Mouse (Mus musculus): Measurements from ENCODE around the gene 1110051M20Rik.

Gene 1110051M20Rik

DNA sequence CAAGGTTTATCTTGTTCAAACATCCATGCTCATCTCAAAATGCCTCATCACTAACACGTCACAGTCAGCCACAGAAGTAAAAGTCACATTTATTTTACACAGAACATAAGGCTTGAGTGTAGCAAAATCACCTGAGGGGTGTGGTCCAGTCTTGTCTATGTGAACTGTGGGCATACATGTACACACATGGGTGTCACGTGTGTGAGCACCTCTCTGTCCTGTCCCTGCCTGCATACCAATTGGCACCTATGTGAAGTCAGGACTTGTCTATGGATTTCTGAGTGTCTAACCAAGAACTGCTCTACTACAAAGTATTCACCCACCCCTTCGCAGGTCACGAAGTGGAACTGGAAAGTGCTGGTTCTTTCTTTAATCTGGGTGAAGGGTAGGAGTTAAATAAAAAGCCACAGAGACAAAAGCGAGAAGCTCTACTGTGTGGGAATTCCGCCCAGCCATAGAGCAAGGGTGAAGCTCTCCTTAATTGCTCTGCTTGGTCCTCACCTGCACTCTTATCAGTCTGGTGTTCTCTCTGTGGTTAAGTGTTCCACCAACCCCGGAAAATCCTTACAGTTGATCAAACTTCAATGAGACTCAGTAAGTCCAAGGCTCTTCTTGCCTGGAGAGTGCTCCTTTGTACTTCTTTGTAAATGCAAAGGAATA is 20.3 kb downstream of the 1110051M20Rik start:
- DNase-seq (ENCODE audit: extremely low spot score, low read depth, low spot score) = no peak

DNA sequence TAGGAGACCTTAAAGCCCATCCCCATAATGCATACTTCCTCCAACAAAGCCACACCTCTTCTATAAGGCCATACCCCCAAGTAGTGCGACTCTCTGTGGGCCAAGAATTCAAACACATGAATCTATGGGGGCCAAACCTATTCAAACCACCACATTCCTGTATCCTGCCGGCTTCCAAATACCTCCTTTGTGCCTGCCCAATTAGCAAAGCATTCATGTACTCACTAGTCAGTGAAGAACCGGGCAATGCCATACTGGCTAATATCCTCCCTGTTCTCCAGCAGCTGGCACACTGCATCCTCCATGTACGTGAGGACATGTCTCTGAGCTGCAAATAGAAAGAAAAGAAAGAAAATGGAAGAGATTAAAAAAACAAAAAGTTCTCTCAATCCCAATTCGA is 22.9 kb downstream of the 1110051M20Rik start:
- DNase-seq (ENCODE audit: extremely low spot score, low read depth, low spot score) = no peak

DNA sequence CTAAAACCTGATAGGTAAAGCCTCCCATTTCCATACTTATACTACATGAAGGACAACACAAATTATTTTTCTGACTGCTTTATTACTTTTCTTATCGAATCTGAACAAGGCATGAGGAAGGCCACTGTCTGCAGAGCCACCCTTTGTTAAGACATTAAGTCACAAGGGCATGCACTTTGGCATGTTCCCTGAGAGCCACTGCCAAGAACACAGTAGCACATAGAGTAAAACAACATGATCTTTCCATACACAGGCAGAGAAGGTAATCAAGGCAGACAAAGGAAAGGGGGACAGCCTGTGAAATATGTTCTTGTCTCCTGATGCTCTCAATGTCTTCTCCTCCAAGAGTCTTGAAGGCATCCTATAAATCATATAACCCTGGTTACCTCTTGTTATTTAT is 30.7 kb downstream of the 1110051M20Rik start:
- DNase-seq (ENCODE audit: extremely low spot score, low read depth, low spot score) = no peak

DNA sequence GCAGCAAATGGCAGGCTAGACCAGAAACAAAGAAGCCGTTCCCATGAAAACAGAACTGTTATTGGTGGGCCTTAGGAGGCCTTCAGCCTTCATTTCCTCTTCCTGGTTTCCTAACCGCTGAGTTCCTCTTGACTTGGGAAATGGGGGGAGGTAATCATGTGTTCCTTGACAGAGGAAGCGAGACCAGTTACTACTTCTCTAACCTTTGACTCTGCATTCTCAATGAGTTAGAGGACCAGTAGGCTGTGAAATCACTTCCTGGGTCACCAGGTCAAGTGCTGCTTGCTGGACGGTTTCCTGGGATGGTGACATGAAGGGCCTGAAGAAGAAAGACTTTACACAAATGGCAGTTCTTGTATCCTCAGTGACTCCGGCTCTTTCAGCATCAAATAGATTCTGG is 32.1 kb downstream of the 1110051M20Rik start:
- DNase-seq (ENCODE audit: extremely low spot score, low read depth, low spot score) = no peak

DNA sequence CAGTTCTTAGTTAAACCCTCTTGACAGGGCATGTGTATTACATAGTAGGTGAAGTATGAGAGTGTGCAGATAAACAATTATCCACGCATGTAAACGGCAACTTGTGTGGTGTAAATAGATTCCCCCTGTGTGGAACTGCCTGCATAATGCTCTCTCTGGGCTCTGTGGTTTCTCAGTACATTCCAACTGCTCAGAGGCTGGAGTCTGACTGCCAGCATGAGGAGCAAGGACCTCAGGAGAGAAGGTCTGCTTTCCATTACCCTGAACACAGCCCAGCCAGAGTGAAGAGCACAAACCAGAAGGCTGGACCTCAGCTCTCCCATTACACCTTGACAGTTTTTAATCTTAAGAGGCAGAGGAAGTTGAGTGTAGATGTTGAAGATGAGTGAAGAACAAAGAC is 33.0 kb downstream of the 1110051M20Rik start:
- DNase-seq (ENCODE audit: extremely low spot score, low read depth, low spot score) = no peak

DNA sequence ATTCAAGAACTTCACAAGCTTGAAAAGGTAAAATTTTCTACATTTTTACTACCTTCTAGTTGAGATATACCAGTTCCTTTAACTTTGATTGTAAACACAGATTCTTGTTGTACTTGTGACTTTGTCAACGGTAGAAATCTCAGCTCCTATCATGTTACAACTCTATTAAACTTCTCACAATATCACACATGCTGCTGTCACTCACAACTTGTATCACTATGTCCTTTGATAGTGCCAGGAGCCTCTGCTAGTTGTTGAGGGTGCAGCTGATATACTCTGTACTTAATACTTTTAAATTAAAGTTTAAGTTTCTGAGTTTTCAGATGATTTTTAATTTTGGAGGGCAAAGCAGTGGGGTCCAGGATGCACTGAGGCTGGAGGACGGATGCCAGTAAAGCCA is 36.5 kb downstream of the 1110051M20Rik start:
- DNase-seq (ENCODE audit: extremely low spot score, low read depth, low spot score) = no peak

DNA sequence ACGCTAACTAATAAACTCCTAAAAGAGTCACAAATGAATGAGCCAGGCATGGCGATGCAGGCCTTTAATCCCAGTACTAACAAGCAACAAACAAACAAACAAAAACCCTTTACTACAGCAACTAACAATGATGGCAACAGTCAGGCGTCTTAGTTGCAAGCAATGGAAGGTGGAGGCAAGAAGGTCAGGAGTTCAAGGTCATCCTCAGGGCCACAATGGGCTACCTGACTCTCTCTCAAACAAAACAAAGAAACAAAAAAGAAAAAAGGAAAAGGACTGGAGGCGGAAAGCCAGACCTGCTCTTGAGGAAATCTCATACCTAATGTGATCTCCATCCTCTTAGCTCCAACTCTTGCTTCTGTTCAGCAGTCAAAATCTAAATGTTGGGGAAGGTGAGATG is 39.4 kb downstream of the 1110051M20Rik start:
- no peak for DNase-seq (ENCODE audit: extremely low spot score, low read depth, low spot score)

DNA sequence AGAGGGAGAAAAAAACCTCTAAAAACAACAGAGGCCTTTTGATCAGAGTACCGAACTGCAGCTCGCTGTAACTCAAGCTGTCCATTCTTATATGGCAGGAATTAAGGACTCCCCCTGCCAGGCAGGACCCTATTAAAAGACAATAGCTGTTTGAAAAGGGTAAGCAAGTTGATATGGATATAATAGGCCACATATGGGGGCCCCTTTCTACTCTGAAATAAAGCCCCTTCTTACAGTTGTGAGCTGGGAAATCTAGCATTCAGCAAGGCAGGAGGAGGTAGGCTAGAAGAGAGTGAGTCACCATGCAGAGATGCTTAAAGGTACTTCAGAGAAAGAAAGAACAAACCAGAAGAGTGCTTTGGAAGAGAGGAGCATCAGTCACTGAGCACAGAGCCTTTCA is 44.8 kb downstream of the 1110051M20Rik start:
- DNase-seq (ENCODE audit: extremely low spot score, low read depth, low spot score) = no peak

DNA sequence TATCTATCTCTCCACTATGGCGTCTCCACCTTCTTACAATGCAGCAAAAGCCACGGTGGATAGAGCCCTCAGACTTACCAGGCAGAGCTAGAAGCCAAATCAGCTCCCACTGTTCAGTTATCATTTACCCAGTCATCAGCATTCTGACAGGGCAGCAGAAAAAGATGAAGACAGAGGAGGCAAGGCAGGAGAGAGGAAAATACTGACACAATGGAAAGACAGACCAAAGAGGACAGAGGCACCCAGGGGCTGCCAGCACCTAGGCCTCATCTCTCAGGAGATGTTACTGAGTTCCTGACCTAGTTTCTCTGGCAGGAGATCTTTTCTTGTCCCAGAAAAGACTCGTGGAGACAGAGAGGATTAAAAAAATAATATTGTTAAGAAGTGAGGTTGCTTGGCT is 45.3 kb downstream of the 1110051M20Rik start:
- DNase-seq (ENCODE audit: extremely low spot score, low read depth, low spot score) = no peak

DNA sequence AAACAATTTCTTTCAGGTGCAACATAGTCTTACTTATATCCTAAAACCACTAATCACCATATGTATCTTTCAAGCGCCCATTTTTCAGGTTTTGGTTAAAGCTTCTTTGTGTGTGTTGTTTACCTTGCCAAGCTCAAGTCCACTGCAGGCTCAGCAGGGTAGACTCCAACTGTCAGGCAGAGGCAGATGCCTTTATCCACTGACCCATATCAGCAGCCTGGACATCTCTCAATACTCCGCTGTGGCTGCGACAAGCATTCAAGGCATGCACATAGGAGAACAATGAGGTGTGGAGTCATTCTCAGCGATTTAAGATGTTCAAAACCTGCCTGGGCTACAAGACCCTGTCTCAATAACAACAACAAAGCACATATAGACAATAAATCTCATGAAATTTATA is 50.4 kb downstream of the 1110051M20Rik start:
- DNase-seq (ENCODE audit: extremely low spot score, low read depth, low spot score) = no peak

DNA sequence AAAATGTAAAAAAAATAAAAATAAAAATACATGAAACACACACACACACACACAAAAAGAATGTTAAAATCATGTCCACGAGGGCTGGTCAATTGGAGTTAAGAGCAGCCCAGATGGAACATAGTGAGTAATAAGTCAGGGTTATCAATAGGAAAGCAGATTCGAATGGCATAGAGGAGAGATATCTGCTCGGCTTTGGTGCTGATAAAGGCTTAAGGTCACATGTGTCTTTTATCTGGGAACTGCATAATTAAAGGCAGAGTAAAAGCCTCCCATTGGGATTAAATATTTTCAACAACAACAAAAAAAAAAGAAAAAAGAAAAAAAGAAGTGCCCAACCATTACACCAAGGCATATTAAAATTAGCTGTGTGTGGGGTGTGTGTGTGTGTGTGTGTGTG is 55.8 kb downstream of the 1110051M20Rik start:
- no peak for DNase-seq (ENCODE audit: extremely low spot score, low read depth, low spot score)

DNA sequence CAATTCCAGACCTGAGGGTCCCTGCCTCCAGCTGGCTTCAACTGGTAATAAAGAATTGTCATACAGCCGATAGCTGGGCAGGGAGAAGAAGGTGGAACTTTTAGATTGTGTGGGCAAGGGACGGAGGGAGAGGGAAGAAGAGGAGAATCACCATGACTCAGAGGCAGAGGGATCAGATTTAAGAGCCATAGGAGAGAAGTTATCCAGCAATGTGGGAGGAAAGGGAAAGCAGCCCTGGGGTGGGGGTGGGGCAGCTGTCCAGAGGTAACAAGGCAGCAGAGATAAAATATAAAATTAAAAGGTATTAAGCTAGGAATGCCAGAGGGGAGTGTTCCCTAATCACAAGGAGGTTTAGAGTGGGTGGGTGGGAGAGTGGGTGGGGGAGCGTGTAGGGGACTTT is 56.2 kb downstream of the 1110051M20Rik start:
- DNase-seq (ENCODE audit: extremely low spot score, low read depth, low spot score) = no peak

DNA sequence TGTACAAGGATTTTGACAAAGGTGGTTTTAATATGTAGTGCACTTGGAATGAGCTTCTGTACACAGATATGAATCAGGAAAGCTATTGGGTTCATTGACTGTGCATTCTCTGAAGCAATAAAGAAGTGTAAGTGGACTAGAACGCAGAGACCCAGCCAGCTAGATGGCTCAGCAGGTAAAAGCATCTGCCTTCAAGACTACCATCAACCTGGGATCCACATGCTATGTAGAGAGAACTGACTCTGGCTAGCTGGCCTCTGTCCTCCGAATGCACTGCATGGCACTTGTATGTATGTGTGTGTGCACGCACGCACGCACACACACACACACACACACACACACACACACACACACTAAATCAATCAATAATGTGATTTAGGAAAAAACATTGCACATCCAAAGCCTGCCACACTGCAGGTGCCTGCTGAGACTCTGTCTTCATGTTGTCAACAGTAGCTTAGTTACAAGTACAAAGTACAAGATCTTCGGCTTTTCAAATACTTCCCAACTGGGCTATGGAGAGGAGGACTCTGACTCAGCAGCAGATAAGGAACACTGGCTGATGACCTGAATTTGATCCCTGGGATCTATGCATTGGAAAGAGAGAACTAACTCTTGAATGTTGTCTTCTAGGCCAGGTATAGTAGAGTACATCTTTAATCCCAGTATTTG is 57.1 kb downstream of the 1110051M20Rik start:
- DNase-seq (ENCODE audit: extremely low spot score, low read depth, low spot score) = no peak

DNA sequence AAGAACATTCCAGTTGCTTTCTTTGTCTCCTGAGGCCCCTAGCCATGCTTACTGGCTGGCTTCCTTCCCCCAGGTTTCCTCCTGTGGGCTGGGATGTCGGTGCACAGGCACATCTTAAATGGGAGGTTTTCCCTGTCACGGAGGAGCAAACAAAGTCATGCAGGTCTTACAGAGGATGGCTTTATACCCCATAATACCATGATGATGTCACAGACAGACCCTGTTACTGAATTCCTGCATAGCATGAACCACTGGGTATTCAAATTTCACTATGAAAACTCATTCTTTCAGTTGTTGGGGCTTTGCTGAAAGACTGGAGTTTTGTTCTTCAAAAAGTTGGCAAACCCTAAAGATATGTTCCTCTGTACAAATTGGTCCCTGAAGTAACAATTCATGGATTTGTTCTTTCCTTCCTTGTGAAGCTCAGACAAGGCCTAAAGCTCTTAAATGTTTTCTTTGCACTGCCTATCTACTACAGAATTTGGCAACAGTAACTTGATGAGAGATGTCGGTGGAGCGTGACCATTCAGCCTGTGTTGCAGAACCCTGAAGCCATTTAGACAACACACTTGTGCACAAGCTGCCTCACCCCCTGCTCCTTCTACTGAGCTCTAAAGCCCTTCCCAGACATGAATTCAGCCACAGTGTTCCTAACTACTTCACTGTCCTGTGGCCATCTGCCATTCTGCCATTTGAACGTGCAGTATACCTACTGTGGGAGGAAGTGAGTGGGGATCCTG is 57.8 kb downstream of the 1110051M20Rik start:
- DNase-seq (ENCODE audit: extremely low spot score, low read depth, low spot score) = no peak

DNA sequence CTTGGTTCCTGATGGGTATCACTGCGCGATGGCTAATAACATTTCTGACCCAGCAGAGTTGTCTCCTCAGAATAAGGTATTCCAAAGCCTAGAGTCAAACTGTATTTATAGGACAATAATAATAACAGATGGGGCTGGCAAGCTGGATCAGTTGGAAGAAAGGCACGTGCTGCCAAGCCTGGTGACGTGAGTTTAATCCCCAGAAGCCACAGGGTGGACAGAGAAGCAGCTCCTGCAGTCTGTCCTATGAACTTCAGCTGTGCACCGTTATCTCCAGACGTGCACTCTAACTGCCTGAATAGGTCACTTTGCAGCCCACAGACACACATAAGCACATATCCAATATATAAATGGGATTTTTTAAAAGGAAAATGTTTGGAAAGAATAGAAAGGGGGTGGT is 61.2 kb downstream of the 1110051M20Rik start:
- no peak for DNase-seq (ENCODE audit: extremely low spot score, low read depth, low spot score)

DNA sequence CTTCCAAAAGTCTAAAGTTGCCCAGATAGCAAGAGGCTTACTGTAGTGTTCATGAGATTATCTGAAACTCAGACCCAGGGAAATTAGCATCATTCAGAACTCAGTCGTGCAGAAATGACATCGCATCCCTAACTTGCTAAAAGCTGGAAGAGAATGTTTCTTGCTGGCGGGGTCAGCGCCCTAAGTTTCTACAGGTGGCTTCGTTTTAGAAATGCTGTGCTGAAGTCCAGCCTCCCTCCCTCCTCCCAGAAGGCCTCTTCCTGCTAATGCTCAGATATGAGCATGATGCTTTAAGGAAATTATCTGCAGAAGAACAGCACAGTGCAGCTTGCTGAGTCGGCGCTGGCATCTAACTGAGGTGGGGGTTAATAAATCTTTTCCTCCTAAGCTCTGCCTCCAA is 67.5 kb downstream of the 1110051M20Rik start:
- no peak for DNase-seq (ENCODE audit: extremely low spot score, low read depth, low spot score)

DNA sequence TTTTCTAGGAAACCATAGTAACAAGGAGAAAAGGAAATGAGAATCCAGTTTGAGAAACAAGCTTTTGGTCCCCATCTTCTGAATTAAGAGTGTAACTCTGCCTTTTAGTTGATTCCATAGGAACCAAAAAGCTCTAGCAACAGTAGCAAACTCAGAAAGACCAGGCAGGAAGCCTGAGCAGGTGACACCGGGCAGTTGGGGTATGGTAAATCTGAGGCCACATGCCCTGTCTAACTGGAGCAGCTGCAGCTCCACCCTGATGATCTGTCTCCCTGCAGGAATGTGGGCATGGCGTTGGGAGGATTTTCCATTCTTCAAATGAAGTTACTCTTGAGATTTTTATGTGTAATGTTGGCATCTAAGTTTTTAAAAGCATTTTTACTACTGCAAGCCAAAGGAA is 74.2 kb downstream of the 1110051M20Rik start:
- no peak for DNase-seq (ENCODE audit: extremely low spot score, low read depth, low spot score)

DNA sequence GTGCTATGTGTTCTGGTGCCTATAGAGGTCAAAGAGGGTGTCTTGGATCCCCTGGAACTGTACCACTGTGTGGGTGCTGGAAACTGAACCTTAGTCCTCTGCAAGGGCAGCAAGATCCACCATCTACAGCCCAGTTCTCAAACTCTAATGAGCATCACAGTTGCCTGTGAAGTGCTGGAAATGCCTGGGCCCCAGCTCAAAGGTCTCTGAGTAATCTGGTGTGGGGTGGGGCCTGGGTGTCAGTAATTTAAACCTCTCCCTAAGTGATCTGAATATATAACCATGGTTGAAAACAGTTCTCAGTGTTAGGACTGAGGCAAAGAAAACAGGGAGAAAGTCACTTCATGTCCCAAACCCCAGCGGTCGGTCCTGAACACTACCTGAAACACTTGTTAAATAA is 81.2 kb downstream of the 1110051M20Rik start:
- no peak for DNase-seq (ENCODE audit: extremely low spot score, low read depth, low spot score)

DNA sequence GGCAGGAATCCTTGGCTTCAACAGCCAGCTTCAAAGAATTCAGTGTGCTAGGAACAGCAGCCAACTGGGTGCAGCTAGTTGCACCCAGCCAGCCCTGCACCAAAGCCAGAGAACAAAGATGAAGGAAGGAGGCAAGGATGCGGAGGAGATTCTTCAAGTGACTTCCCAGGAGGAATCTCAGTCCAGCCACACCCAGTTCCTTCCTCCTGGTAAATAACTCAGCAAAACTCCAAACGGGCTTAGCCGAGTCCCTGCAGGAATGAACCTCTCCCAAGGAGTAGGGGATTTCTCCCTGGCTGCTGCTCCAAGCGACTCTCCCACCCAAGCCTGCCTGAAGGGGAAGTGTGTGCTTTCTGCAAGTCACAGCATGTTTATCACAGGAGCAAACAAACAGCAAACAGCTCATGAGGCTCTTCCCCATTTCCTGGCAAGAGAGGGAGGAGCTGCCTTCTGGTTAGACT is 83.4 kb downstream of the 1110051M20Rik start:
- DNase-seq (ENCODE audit: extremely low spot score, low read depth, low spot score) = no peak

DNA sequence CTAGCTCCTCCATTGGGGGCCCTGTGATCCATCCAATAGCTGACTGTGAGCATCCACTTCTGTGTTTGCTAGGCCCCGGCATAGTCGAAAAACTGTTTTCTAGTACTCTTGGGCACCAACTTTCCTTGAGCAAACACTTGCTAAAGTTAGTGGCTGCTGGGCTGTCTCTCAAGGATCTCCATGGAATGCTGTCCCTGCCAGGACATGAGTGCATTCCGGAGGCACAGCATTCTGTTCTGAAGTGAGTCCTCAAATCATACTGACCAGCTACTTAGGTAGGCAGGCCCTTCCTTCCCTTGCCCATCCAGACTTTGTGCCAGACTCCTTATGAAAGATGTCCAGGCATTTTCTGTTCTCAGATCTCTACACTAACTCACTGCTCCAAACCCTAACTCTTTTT is 88.7 kb downstream of the 1110051M20Rik start:
- no peak for DNase-seq (ENCODE audit: extremely low spot score, low read depth, low spot score)

DNA sequence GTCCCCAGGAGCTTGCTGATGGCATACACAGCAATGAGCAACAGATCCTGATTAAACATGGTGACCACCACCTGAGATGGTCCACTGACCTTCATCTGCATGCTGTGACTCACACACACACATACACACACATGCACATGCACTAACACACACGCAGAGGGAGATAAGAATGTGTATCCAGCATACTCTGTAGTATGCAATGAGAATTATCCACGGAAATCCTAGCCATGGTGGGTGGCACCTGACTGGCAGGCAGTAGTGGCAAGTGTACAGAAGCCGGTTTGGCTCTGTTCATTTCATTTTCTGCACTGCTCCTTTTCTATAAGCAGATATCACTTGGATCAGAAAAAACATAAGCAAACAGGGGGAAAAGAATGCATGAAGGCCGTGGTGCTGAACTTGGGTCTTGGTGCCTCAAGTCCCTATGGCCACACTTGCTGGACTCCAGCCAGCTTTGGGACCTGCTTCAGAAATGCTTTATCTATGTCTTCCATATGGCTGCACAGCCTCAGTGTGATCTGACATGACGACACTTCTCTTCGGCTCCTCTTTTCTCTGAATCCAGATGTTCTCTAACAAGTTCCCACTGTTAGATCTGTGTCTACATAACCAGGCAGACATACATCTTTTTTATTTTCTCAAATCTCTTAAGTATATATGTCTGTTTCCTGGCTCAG is 89.6 kb downstream of the 1110051M20Rik start:
- no peak for DNase-seq (ENCODE audit: extremely low spot score, low read depth, low spot score)

DNA sequence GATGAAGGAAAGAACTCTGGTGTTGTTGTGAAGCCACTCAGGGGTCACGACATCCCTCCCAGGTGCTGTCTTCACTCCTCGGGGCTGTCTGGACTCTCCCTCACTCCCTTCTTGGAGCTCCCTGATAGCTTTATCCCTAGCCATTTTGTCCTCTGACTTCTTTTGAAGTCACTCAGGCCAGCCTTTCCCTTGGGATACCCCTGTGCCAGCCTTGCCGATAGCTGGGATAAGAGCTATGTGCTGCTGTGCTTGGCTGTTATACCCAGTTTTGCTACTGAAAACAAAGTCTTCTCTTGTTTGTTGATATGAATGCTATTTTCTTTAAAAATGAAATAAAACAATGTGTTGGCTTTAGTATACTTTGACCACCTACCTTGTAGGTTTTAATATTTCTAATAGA is 90.7 kb downstream of the 1110051M20Rik start:
- DNase-seq (ENCODE audit: extremely low spot score, low read depth, low spot score) = no peak
